Mouse (Mus musculus): ENCODE results near the gene Gm38392. TPM values are rescaled to one million over a fixed set of nuclear protein-coding genes. Genes with fewer than 3 reads are reported as not detected.

Gm38392 gene
- polyA plus RNA-seq, 1 experiment from 2014 or later, result 0.55 TPM

DNA sequence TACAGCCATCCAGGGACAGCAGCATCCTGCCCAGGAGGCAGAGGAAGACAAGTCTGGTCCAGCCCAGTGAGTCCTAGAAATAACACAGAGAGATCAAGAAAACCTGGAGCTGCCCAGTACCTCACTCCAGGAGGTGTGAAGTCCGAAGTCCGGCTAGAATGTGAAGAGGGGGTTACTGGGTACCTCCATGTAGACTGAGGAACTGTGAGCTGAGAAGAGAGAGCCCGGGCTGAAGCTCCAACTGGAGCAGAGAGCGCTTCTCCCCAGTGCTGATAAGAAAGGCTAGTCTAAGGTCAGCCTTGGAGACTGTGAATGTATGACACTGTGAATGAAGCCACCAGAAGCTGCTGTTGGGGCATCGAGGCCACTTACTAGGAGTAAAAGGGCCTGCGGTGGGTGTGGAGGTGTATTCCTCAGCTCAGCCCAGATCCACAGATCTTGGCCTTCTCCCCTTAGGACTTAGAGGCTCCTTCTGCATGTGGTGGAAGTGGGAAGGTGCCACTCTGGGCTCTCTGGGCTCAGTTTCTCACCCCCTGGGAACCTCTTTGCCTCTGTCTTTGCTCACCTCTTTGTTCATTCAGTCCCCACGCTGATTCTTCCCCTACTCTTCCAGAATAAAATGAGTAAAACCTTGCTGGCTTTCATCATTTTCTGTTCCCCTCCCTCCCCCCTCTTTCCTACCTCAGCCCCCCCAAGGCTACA lies 82.9 kb downstream of the Gm38392 start:
- no peak overlapping the region for H3K4me2 ChIP-seq

GRCm38 (mm10) chr3:88203456-88203855 lies 83.6 kb downstream of the Gm38392 start:
- H3K36me3 ChIP-seq, result no peaks in the 10 kb centered on the region
- H3K9me3 ChIP-seq, result no peaks in the 10 kb centered on the region
- H3K4me2 ChIP-seq, result no peak overlapping the region
- whole genome bisulfite sequencing, result 10% methylated on average over 5 of the region's 5 CpGs
- H3K4me1 ChIP-seq, result peaks cover 25% of the 10 kb centered on the region
- ATAC-seq (ENCODE audit: insufficient number of reproducible peaks, insufficient read depth, low FRiP score, low TSS enrichment, low read depth), result no peak
- no peak overlapping the region for H3K9ac ChIP-seq
- H3K27me3 ChIP-seq, result peaks cover 100% of the 10 kb centered on the region
- no peak overlapping the region for H3K27ac ChIP-seq
- no peak overlapping the region for H3K4me3 ChIP-seq

More for the DNA sequence above, 82.9 kb downstream of the Gm38392 start:
- Histone ChIP-seq H3K4me1 (peaks cover 25% of the 10 kb centered on the region), H3K27me3 (peaks cover 100% of the 10 kb centered on the region), H3K27ac (no peak overlapping the region), H3K9ac (no peak overlapping the region), H3K9me3 (no peaks in the 10 kb centered on the region), H3K4me3 (no peak overlapping the region), H3K36me3 (no peaks in the 10 kb centered on the region)
- ATAC-seq (ENCODE audit: insufficient number of reproducible peaks, insufficient read depth, low FRiP score, low TSS enrichment, low read depth), result no peak
- WGBS, result 3% methylated on average over 7 of the region's 7 CpGs

GRCm38 (mm10) chr3:88202986-88203385 lies 84.0 kb downstream of the Gm38392 start:
- H3K27me3 ChIP-seq, result peaks cover 100% of the 10 kb centered on the region
- peaks cover 25% of the 10 kb centered on the region for H3K4me1 ChIP-seq
- no peaks in the 10 kb centered on the region for H3K9me3 ChIP-seq
- no peak overlapping the region for H3K27ac ChIP-seq
- no peak overlapping the region for H3K4me3 ChIP-seq
- 3% methylated on average over 6 of the region's 6 CpGs for WGBS
- no peak overlapping the region for H3K9ac ChIP-seq
- no peak overlapping the region for H3K4me2 ChIP-seq
- ATAC-seq (ENCODE audit: insufficient number of reproducible peaks, insufficient read depth, low FRiP score, low TSS enrichment, low read depth), result no peak
- H3K36me3 ChIP-seq, result no peaks in the 10 kb centered on the region

DNA sequence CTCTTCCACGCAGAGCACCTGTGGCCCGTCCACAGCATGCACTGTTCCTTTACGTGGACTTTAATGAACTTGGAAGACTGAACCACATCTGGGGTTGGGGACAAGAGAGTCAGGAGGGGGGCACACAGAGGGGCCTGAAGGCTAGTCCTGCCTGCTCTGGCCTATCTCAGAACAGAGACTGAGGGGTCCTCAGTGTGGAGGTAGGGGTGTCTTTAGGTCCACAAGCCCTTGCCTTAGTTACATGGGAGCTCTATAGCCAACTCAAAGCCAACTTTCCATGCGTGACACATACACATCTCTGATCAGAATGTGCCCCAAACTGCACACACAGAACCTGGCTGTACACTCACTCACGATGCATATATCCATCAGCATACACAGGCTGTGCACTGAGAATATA lies 85.4 kb downstream of the Gm38392 start:
- Histone ChIP-seq H3K36me3 (no peaks in the 10 kb centered on the region), H3K27me3 (peaks cover 100% of the 10 kb centered on the region), H3K9ac (no peak overlapping the region), H3K4me2 (no peak overlapping the region), H3K9me3 (no peaks in the 10 kb centered on the region), H3K4me1 (peaks cover 23% of the 10 kb centered on the region), H3K27ac (no peak overlapping the region), H3K4me3 (no peak overlapping the region)
- WGBS, result 12% methylated on average over 5 of the region's 5 CpGs
- no peak for ATAC-seq (ENCODE audit: insufficient number of reproducible peaks, insufficient read depth, low FRiP score, low TSS enrichment, low read depth)

DNA sequence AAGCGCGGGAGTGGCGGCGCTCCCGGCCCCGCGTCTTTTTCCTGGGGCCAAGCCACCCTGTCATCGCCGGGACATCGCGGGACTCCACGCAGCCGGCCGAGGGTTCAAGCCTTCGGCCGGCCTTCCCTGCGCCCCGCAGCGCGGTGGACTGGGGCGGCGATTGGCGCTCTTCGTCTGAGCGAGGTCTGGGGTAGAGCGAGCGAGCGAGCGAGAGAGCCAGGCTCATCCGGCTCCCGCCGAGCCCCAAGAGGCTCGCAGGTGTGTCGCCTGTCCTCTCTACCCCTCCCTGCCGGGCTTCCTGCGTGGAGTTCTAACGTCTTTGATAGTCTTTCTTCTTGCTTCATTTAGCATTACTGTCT lies 86.1 kb downstream of the Gm38392 start:
- WGBS, result 0% methylated on average over 36 of the region's 37 CpGs
- no peak overlapping the region for H3K27ac ChIP-seq
- no peaks in the 10 kb centered on the region for H3K36me3 ChIP-seq
- no peaks in the 10 kb centered on the region for H3K9me3 ChIP-seq
- peak overlapping the region; percentile 57 for H3K4me2 ChIP-seq
- peak overlapping the region; percentile 47; the same call in 1 of the 2 replicates for H3K9ac ChIP-seq
- peaks cover 100% of the 10 kb centered on the region for H3K27me3 ChIP-seq
- peaks cover 21% of the 10 kb centered on the region for H3K4me1 ChIP-seq
- ATAC-seq (ENCODE audit: insufficient number of reproducible peaks, insufficient read depth, low FRiP score, low TSS enrichment, low read depth), result no peak
- peak overlapping the region; percentile 35 for H3K4me3 ChIP-seq

- no peak overlapping the region for H3K27ac ChIP-seq
- peak overlapping the region; percentile 35 for H3K4me3 ChIP-seq
- H3K4me2 ChIP-seq, result peak overlapping the region; percentile 57
- no peaks in the 10 kb centered on the region for H3K9me3 ChIP-seq
- ATAC-seq (ENCODE audit: insufficient number of reproducible peaks, insufficient read depth, low FRiP score, low TSS enrichment, low read depth), result no peak
- peaks cover 17% of the 10 kb centered on the region for H3K4me1 ChIP-seq
- under 1% methylated on average over 61 of the region's 61 CpGs for WGBS
- no peaks in the 10 kb centered on the region for H3K36me3 ChIP-seq
- H3K9ac ChIP-seq, result peak overlapping the region; percentile 47; the same call in 1 of the 2 replicates
- H3K27me3 ChIP-seq, result peaks cover 100% of the 10 kb centered on the region
Observed at GRCm38 (mm10) chr3:88200161-88200971, 86.6 kb downstream of the Gm38392 start.

DNA sequence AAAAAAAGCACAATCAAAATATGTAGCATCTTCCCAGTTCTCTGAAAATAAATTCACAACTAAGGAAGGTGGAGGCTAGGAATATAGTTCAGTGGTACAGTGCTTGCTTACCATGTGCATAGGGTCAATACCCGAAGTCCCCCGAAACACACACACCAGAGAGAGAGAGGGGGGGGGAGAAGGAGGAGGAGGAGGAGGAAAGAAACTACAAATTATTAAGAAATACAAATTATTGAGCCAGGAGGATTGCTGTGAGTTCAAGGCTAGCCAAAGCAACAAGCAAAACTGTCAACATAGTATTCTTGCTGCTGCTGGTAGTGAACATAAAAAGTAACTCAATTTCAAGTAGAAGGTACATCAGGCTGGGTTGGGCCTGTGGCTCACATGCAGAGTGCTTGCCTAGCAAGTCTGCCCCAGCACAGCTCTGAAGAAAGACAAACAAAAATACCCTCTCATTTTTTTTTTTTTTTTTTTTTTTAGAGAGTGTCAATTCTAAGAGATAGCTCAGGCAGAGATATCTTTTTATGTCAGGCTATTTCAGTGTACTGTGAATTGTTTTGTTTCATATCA lies 87.4 kb downstream of the Gm38392 start:
- no peak overlapping the region for H3K27ac ChIP-seq
- H3K4me2 ChIP-seq, result no peak overlapping the region
- H3K27me3 ChIP-seq, result peaks cover 98% of the 10 kb centered on the region
- H3K9ac ChIP-seq, result no peak overlapping the region
- H3K4me3 ChIP-seq, result no peak overlapping the region
- no peak for ATAC-seq (ENCODE audit: insufficient number of reproducible peaks, insufficient read depth, low FRiP score, low TSS enrichment, low read depth)
- H3K4me1 ChIP-seq, result peaks cover 11% of the 10 kb centered on the region
- no peaks in the 10 kb centered on the region for H3K9me3 ChIP-seq
- no peaks in the 10 kb centered on the region for H3K36me3 ChIP-seq
- WGBS, result 24% methylated on average over 2 of the region's 2 CpGs

- no peak for ATAC-seq (ENCODE audit: insufficient number of reproducible peaks, insufficient read depth, low FRiP score, low TSS enrichment, low read depth)
- peaks cover 98% of the 10 kb centered on the region for H3K27me3 ChIP-seq
- H3K4me1 ChIP-seq, result peaks cover 11% of the 10 kb centered on the region
- no peaks in the 10 kb centered on the region for H3K9me3 ChIP-seq
- 2% methylated on average over 9 of the region's 9 CpGs for WGBS
- no peak overlapping the region for H3K27ac ChIP-seq
- no peak overlapping the region for H3K4me3 ChIP-seq
- no peak overlapping the region for H3K9ac ChIP-seq
- H3K4me2 ChIP-seq, result no peak overlapping the region
- H3K36me3 ChIP-seq, result no peaks in the 10 kb centered on the region
Observed at GRCm38 (mm10) chr3:88198505-88199020, 88.4 kb downstream of the Gm38392 start.

DNA sequence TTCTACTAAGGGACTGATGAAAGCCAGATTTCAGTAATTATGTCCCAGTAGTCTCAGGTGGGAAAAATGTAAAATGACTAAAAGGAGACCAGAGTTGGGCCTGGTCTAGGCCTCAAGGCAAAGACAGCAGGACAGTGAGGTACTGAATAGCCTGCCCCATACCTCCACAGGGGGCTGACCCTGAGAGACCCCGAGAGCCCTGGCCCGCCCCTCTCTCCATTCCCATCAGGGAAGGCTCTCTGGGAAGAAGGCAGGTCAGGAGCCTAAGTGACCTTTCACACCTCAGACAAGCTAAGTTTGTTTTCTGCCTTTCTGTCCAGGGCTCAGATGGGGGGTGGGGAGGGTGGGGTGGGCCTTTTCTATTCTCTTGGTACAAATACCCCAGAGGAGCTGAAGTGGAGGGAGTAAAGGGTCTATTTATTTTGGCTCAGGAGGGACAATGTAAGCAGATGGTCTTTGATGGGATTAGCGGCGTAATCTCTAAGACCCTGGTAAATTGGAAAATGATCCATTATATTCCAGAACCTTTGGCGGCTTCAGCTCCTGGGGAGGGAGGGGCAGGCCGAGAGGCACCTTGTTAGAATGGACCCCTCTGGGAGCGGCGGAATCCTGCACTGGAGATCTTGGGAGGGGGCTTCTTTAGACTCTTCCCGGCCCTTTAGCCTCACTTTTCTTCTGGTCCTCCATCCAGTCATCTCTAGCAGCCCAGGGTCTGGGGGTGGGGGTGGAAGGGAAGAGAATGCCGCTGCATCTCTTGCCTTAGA lies 89.1 kb downstream of the Gm38392 start:
- ATAC-seq (ENCODE audit: insufficient number of reproducible peaks, insufficient read depth, low FRiP score, low TSS enrichment, low read depth), result no peak
- Histone ChIP-seq H3K36me3 (no peaks in the 10 kb centered on the region), H3K27me3 (peaks cover 98% of the 10 kb centered on the region), H3K27ac (no peak overlapping the region), H3K4me3 (no peak overlapping the region), H3K4me2 (no peak overlapping the region), H3K9ac (no peak overlapping the region), H3K9me3 (no peaks in the 10 kb centered on the region), H3K4me1 (peaks cover 11% of the 10 kb centered on the region)
- 4% methylated on average over 10 of the region's 10 CpGs for WGBS

Data from embryonic facial prominence, embryonic 13.5 days (tissue).